Mouse (Mus musculus) ovary, postnatal 14 days (tissue): ENCODE results near the gene Mynn.

ENCODE experiments used
- DNase-seq: peaks from one replicate; pipeline ENCODE4 v3.0.0; 2022; ENCODE audit warnings: low spot score

Mynn gene

DNA sequence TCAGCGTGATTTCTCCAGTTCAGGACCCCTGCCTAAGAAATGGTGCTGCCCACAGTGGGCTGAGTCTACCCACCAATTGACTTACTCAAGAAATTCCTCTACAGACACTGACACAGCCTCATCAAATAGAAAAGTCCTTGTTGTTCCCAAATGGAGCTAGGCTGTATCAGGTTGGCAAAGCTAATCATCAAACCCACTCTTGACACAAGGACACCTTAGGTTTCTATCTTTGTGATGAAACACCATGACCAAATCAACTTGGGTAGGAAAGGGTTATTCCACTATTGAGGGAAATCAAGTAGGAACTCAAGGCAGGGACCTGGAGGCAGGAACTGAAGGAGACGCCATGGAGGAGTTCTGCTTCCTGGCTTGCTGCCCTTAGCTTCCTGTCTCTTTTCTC, 42.3 kb downstream of the Mynn start, which contains the start of gene Lrriq4:
TSS of gene Lrriq4 (plus strand) at position 301 of the 400 bp plus-strand sequence.
- DNase-seq, result no peak

DNA sequence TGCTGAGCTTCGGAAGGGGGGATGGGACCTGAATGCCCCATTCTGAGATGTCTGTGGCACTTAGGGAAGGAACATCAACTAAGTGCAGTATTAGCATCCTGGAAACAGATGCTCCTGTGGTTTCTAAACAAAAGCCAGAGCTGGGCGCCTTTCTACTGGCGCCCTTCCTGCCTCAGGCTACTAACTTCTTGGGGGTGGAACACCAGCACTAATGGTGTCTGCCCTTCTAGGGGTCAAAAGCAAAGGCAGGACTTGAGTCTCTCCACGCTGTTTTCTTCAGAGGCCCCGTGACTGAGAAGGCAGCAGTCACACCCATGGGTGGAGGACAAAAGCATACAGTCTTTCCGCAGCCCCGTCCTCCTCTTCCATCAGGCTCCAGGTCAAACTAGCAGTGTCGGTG, 44.9 kb downstream of the Mynn start:
- no peak for DNase-seq

DNA sequence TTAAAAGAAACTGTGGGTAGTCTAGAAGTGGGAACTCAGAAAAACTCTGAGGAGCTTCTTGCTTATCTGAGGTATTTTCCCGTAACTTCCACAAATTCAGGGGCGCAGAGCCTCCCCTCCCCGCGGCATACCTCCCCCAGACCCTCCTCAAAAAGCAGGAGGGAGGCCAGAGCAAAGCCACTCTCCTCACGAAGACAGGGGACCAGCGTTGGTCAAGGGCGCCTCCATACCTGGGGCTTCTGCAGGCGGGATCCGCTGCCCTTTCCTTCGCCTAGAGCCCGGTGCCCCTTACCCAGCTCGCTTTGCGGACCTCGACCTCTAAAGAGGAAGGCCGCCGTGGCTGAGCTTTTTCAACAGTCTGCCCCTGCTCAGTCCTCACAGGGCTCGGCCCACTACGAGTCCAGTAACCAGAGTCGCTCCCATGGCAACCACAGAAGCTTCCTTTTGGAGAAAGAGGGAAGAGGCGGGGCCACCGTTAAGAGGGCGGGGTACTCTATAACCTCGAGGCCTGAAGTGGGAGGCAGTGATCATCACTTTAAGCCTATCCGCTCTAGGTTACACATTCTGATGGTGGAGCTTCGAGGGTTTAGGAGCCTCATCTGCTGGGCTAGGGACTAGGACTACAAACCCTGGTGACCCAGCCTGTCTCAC, 45.7 kb downstream of the Mynn start, which contains the start of gene Lrrc34:
TSS of gene Lrrc34 (minus strand) at position 430 of the 651 bp plus-strand sequence.
- peak; percentile 24 for DNase-seq

DNA sequence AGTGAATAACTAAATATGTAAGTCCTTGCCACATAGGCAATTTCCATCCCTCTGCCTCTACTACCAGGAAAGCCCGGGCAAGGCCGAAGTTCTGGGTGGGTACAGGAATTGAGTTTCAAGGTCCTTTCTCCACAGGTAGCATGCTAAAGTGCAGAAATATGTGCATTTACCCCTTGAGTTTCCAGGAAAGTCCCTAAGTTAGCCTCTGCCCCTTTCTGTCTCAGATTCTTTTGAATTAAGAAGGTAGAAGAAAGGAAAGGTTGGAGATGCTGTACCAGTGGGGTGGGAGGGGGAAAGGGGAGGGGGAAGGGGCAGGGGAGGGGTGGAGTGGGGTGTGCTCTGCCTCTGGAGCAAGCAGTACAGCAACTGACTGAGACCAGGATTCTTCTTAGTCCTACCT, 46.6 kb downstream of the Mynn start:
- no peak for DNase-seq

DNA sequence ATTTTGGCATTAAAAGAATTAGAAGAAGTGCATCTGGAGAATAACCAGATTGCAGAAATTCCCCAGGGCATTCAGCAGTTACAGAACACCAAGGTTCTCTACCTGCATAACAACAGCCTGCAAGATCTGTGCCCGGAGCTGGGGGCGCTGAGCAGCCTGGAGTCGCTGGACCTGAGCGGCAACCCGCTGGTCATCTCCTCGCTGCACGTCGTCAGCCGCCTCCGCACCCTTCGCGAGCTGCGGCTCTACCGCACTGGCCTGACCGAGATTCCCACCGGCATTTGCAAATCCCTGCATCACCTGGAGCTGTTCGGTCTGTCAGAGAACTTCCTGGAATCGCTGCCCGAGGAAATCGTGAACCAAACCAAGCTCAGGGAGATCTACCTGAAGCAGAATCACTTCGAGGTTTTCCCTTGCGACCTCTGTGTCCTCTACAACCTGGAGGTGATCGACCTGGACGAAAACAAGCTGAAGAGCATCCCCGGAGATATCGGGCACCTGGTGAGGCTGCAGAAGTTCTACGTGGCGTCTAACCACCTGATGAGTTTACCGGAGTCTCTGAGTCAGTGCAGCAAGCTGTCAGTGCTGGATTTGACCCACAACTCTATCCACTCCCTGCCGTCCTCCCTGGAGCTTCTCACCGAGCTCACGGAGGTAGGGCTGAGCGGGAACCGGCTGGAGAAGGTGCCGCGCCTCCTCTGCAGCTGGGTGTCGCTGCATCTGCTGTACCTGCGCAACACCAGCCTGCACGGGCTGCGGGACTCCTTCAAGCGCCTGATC, 48.4 kb downstream of the Mynn start:
- peak; percentile 5 for DNase-seq

DNA sequence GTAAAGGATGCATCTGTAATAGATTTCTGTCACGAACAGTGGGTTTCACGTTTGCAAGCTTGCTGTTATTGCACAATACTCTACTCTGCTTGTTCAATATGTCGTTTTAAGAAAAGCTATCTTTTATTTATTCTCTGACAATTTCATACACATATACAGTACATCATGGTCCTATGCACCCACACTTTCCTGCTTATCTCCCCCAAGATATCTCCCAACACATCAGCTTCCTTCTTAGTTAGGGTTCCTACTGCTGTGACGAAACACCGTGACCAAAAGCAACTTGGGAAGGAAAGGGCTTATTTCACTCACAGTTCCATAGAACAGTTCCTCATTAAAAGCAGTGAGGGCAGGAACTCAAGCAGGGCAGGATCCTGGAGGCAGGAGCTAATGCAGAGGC, 54.1 kb downstream of the Mynn start:
- DNase-seq, result no peak

DNA sequence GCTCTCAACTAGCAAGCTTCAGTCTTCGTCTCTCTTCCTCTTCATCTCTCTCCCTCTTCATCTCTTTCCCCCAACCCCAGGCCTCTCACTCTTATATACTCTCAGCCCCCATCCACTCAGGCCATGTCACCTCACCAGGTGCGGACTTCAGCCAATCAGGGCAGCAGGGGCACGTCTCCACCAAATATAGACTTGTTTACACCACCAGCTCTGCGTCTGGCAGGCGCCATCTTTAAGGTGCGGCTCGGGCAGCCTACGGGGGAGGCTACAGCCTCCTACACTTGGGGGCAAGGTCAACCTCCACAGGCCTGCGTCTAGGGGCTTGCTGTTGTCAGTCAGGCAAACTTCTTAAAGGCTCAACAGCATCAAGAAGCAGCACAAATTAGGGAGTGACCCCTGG, 56.6 kb downstream of the Mynn start:
- DNase-seq, result no peak
